Mouse (Mus musculus) embryonic facial prominence, embryonic 11.5 days (tissue): ENCODE data around the gene Dlg2. TPM values are rescaled to one million over a fixed set of nuclear protein-coding genes. Genes with fewer than 3 reads are reported as not detected.

Experiments
- ATAC-seq: fragments of 200-750 bp; cut with Nextera tagmentation; replicated peaks from 2 replicates; pipeline ENCODE4 v1.8.0; 2017; ENCODE audit warnings: low read depth; ENCODE audit not compliant: insufficient number of reproducible peaks, low FRiP score, low TSS enrichment
- DNase-seq: peaks from one replicate; pipeline ENCODE4 v3.0.0-alpha.2; 2015; ENCODE audit warnings: low spot score
- H3K27ac ChIP-seq: fragments of 300-500 bp; sonication (generic); replicated peaks from 2 replicates; pipeline ENCODE4 v1.5.1; 2014; ENCODE audit warnings: mild to moderate bottlenecking, low read depth, low read length, control low read depth
- H3K27me3 ChIP-seq: fragments of 300-500 bp; sonication (generic); 2 replicates; pipeline ENCODE4 v1.6.1; 2014; ENCODE audit warnings: mild to moderate bottlenecking, low read length, moderate library complexity, mixed read lengths; ENCODE audit not compliant: control insufficient read depth, insufficient read depth
- H3K36me3 ChIP-seq: fragments of 300-500 bp; sonication (generic); replicated peaks from 2 replicates; pipeline ENCODE4 v1.6.1; 2014; ENCODE audit warnings: low read depth, mild to moderate bottlenecking, low read length, moderate library complexity, mixed read lengths; ENCODE audit not compliant: control insufficient read depth, insufficient read depth
- H3K4me1 ChIP-seq: fragments of 300-500 bp; sonication (generic); 2 replicates; pipeline ENCODE4 v1.6.1; 2014; ENCODE audit warnings: low read length, mixed read lengths; ENCODE audit not compliant: control insufficient read depth, insufficient read depth
- H3K4me2 ChIP-seq: fragments of 300-500 bp; sonication (generic); 2 replicates; pipeline ENCODE4 v1.6.1; 2014; ENCODE audit warnings: low read depth, mild to moderate bottlenecking, control low read depth, low read length, moderate library complexity
- H3K4me3 ChIP-seq: fragments of 300-500 bp; sonication (generic); 2 replicates; pipeline ENCODE4 v1.5.1; 2014; ENCODE audit warnings: low read depth, low read length, control low read depth
- H3K9ac ChIP-seq: fragments of 300-500 bp; sonication (generic); replicated peaks from 2 replicates; pipeline ENCODE4 v1.6.1; 2014; ENCODE audit warnings: mild to moderate bottlenecking, control low read depth, low read length
- H3K9me3 ChIP-seq: fragments of 300-500 bp; sonication (generic); replicated peaks from 2 replicates; pipeline ENCODE4 v1.6.1; 2016; ENCODE audit warnings: mild to moderate bottlenecking, low read length, inconsistent platforms, mixed read lengths; ENCODE audit not compliant: control insufficient read depth
- WGBS: fragments of 180-500 bp; shearing (Covaris S2); extraction: QIAGEN DNeasy Blood & Tissue Kit; methylation state at CpG from one replicate; pipeline ENCODE4 v1.1.7; 2014; 5-methylcytosine and 5-hydroxymethylcytosine counted together
- polyA plus RNA-seq: library from polyadenylated mRNA; unstranded; fragments of >200 nt; fragmentation: Nextera tagmentation; extraction: Ambion mirVana; gene quantifications from 2 replicates; pipeline ENCODE4 v1.2.1, GENCODE M21; 2014

The Dlg2 gene
- polyA plus RNA-seq, 1 experiment from 2014 or later, result 5.3 TPM

- WGBS, result 83% methylated on average over 2 of the region's 2 CpGs
- Histone ChIP-seq H3K36me3 (no peaks in the 10 kb centered on the region), H3K9me3 (no peaks in the 10 kb centered on the region)
Measured at GRCm38 (mm10) chr7:92164316-92164715, 1687.8 kb downstream of the Dlg2 start.

GRCm38 (mm10) chr7:92164875-92165518, 1688.5 kb downstream of the Dlg2 start:
- H3K27ac ChIP-seq, result no peak overlapping the region
- DNase-seq (no peak), ATAC-seq (no peak)
- no peak overlapping the region for H3K4me2 ChIP-seq
- H3K36me3 ChIP-seq, result no peaks in the 10 kb centered on the region
- H3K9me3 ChIP-seq, result no peaks in the 10 kb centered on the region
- no peak overlapping the region for H3K9ac ChIP-seq
- WGBS, result 89% methylated on average over 6 of the region's 6 CpGs
- no peak overlapping the region for H3K4me3 ChIP-seq
- no peaks in the 10 kb centered on the region for H3K4me1 ChIP-seq
- H3K27me3 ChIP-seq, result no peaks in the 10 kb centered on the region

More at GRCm38 (mm10) chr7:92164316-92164715, 1687.8 kb downstream of the Dlg2 start:
- ATAC-seq (no peak), DNase-seq (no peak)
- Histone ChIP-seq H3K9ac (no peak overlapping the region), H3K27ac (no peak overlapping the region), H3K4me2 (no peak overlapping the region), H3K27me3 (no peaks in the 10 kb centered on the region), H3K4me1 (no peaks in the 10 kb centered on the region), H3K4me3 (no peak overlapping the region)

GRCm38 (mm10) chr7:92180029-92180428, 1703.6 kb downstream of the Dlg2 start:
- WGBS, result 47% methylated on average over 5 of the region's 5 CpGs
- H3K27me3 ChIP-seq, result no peaks in the 10 kb centered on the region
- H3K27ac ChIP-seq, result no peak overlapping the region
- no peaks in the 10 kb centered on the region for H3K36me3 ChIP-seq
- no peak for DNase-seq
- H3K9ac ChIP-seq, result peak overlapping the region; percentile 32; the same call in 1 of the 2 replicates
- peak overlapping the region; percentile 54 for H3K4me2 ChIP-seq
- no peaks in the 10 kb centered on the region; the same call in 1 of the 2 replicates for H3K4me1 ChIP-seq
- ATAC-seq, result no peak
- H3K9me3 ChIP-seq, result no peaks in the 10 kb centered on the region
- H3K4me3 ChIP-seq, result no peak overlapping the region

- Histone ChIP-seq H3K27me3 (no peaks in the 10 kb centered on the region), H3K4me2 (peak overlapping the region; percentile 54), H3K9me3 (no peaks in the 10 kb centered on the region), H3K27ac (no peak overlapping the region), H3K4me1 (no peaks in the 10 kb centered on the region; the same call in 1 of the 2 replicates), H3K36me3 (no peaks in the 10 kb centered on the region), H3K4me3 (peak overlapping the region; percentile 27), H3K9ac (peak overlapping the region; percentile 32)
- ATAC-seq (peak; percentile 54), DNase-seq (peak; percentile 54)
- 17% methylated on average over 29 of the region's 29 CpGs for WGBS
Measured at GRCm38 (mm10) chr7:92180591-92181587, 1704.4 kb downstream of the Dlg2 start.

- 9% methylated on average over 10 of the region's 10 CpGs for WGBS
Measured at GRCm38 (mm10) chr7:92181959-92182612, 1705.6 kb downstream of the Dlg2 start.

GRCm38 (mm10) chr7:92184371-92185059, 1708.0 kb downstream of the Dlg2 start:
- no peaks in the 10 kb centered on the region for H3K9me3 ChIP-seq
- no peaks in the 10 kb centered on the region for H3K36me3 ChIP-seq
- ATAC-seq, result no peak
- no peak overlapping the region for H3K27ac ChIP-seq
- DNase-seq, result no peak
- H3K4me1 ChIP-seq, result no peaks in the 10 kb centered on the region; the same call in 1 of the 2 replicates
- no peaks in the 10 kb centered on the region for H3K27me3 ChIP-seq
- H3K9ac ChIP-seq, result no peak overlapping the region
- no peak overlapping the region for H3K4me2 ChIP-seq
- H3K4me3 ChIP-seq, result no peak overlapping the region
- 88% methylated on average over 7 of the region's 7 CpGs for WGBS

More at GRCm38 (mm10) chr7:92181959-92182612, 1705.6 kb downstream of the Dlg2 start:
- H3K4me3 ChIP-seq, result no peak overlapping the region
- no peaks in the 10 kb centered on the region; the same call in 1 of the 2 replicates for H3K4me1 ChIP-seq
- H3K27me3 ChIP-seq, result no peaks in the 10 kb centered on the region
- DNase-seq (peak; percentile 53), ATAC-seq (no peak)
- no peak overlapping the region for H3K27ac ChIP-seq
- H3K9ac ChIP-seq, result no peak overlapping the region
- no peaks in the 10 kb centered on the region for H3K36me3 ChIP-seq
- H3K4me2 ChIP-seq, result 0 out of 2 replicates have a peak overlapping the region, but pooled peaks have one; percentile 5
- H3K9me3 ChIP-seq, result no peaks in the 10 kb centered on the region

GRCm38 (mm10) chr7:92186341-92186740, 1709.9 kb downstream of the Dlg2 start:
- Histone ChIP-seq H3K4me3 (no peak overlapping the region), H3K4me1 (no peaks in the 10 kb centered on the region), H3K36me3 (no peaks in the 10 kb centered on the region), H3K9ac (no peak overlapping the region), H3K9me3 (no peaks in the 10 kb centered on the region), H3K4me2 (no peak overlapping the region), H3K27me3 (no peaks in the 10 kb centered on the region), H3K27ac (no peak overlapping the region)
- no peak for DNase-seq
- WGBS, result 85% methylated on average over 5 of the region's 5 CpGs
- ATAC-seq, result no peak
